Mouse (Mus musculus) lung, embryonic 14.5 days (tissue): ENCODE data around the gene Pold1. TPM values are rescaled to one million over a fixed set of nuclear protein-coding genes. Genes with fewer than 3 reads are reported as not detected.

Source experiments
- ATAC-seq: fragments of 200-750 bp; cut with Nextera tagmentation; 2 replicates; pipeline ENCODE4 v1.8.0; 2017; ENCODE audit warnings: mild to moderate bottlenecking, moderate TSS enrichment, moderate library complexity; ENCODE audit not compliant: insufficient read depth
- DNase-seq: peaks from one replicate; pipeline ENCODE4 v3.0.0-alpha.2; 2015
- H3K27ac ChIP-seq: fragments of 300-500 bp; sonication (generic); 2 replicates; pipeline ENCODE4 v1.5.1; 2014; ENCODE audit warnings: low read depth, mild to moderate bottlenecking, moderate library complexity
- H3K27me3 ChIP-seq: fragments of 300-500 bp; sonication (generic); 2 replicates; pipeline ENCODE4 v1.6.1; 2014; ENCODE audit warnings: low read length, control low read depth; ENCODE audit not compliant: insufficient read depth
- H3K36me3 ChIP-seq: fragments of 300-500 bp; sonication (generic); 2 replicates; pipeline ENCODE4 v1.6.1; 2014; ENCODE audit warnings: control low read depth; ENCODE audit not compliant: insufficient read depth
- H3K4me1 ChIP-seq: fragments of 300-500 bp; sonication (generic); 2 replicates; pipeline ENCODE4 v1.6.1; 2014; ENCODE audit warnings: antibody characterized with exemption, control low read depth; ENCODE audit not compliant: insufficient read depth
- H3K4me2 ChIP-seq: fragments of 300-500 bp; sonication (generic); 2 replicates; pipeline ENCODE4 v1.6.1; 2014; ENCODE audit warnings: mild to moderate bottlenecking
- H3K4me3 ChIP-seq: fragments of 300-500 bp; sonication (generic); 2 replicates; pipeline ENCODE4 v1.5.1; 2014; ENCODE audit warnings: low read depth, low read length
- H3K9ac ChIP-seq: fragments of 300-500 bp; sonication (generic); 2 replicates; pipeline ENCODE4 v1.6.1; 2014
- H3K9me3 ChIP-seq: fragments of 300-500 bp; sonication (generic); 2 replicates; pipeline ENCODE4 v1.6.1; 2016; ENCODE audit warnings: low read depth, low read length, control low read depth
- CTCF ChIP-seq: IDR thresholded peaks from 2 replicates; pipeline ENCODE4 v1.5.1; 2016; ENCODE audit warnings: antibody characterized with exemption, low read depth
- WGBS: fragments of 180-500 bp; shearing (Covaris S2); extraction: QIAGEN DNeasy Blood & Tissue Kit; methylation state at CpG from one replicate; pipeline ENCODE4 v1.1.7; 2014; 5-methylcytosine and 5-hydroxymethylcytosine counted together
- polyA plus RNA-seq: library from polyadenylated mRNA; unstranded; fragments of >200 nt; fragmentation: Nextera tagmentation; extraction: Ambion mirVana; gene quantifications from 2 replicates; pipeline ENCODE4 v1.2.1, GENCODE M21; 2014

Pold1 gene
- polyA plus RNA-seq, 1 experiment from 2014 or later: 105 TPM

DNA sequence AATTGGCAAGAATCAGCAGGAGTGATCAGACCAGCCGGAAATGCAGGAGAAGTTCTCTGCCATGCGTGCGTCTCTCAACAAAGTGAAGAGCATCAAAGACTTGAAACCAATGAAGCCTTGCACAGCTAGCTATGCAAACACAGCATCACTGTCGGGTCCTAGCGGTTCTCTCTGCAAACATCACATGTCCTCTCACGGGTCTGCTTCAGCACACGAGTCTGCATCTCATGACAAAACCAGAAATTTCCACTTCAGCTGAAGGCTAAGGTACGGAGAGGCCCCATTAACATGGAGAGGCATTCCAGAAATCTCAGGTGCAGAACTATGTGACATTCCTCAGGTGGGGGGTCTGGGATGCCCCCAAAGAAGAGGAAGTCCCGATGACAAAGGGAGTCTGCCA lies 20.2 kb upstream of the Pold1 start:
- no peaks in the 10 kb centered on the region for H3K4me1 ChIP-seq
- H3K4me2 ChIP-seq: no peak overlapping the region
- DNase-seq (no peak), ATAC-seq (no peak)
- H3K36me3 ChIP-seq: no peaks in the 10 kb centered on the region
- no peak for TF ChIP-seq CTCF
- H3K4me3 ChIP-seq: no peak overlapping the region
- no peaks in the 10 kb centered on the region for H3K27me3 ChIP-seq
- no peak overlapping the region for H3K27ac ChIP-seq
- WGBS: 44% methylated on average over 9 of the region's 9 CpGs
- no peak overlapping the region for H3K9ac ChIP-seq
- no peaks in the 10 kb centered on the region for H3K9me3 ChIP-seq

GRCm38 (mm10) chr7:44565414-44565813 lies 16.8 kb upstream of the Pold1 start:
- Histone ChIP-seq H3K27ac (no peak overlapping the region), H3K9me3 (no peaks in the 10 kb centered on the region), H3K36me3 (no peaks in the 10 kb centered on the region), H3K4me2 (no peak overlapping the region), H3K4me3 (no peak overlapping the region), H3K9ac (no peak overlapping the region), H3K4me1 (no peaks in the 10 kb centered on the region), H3K27me3 (no peaks in the 10 kb centered on the region)
- TF ChIP-seq CTCF: no peak
- DNase-seq (no peak), ATAC-seq (no peak)
- 62% methylated on average over 6 of the region's 6 CpGs for WGBS

DNA sequence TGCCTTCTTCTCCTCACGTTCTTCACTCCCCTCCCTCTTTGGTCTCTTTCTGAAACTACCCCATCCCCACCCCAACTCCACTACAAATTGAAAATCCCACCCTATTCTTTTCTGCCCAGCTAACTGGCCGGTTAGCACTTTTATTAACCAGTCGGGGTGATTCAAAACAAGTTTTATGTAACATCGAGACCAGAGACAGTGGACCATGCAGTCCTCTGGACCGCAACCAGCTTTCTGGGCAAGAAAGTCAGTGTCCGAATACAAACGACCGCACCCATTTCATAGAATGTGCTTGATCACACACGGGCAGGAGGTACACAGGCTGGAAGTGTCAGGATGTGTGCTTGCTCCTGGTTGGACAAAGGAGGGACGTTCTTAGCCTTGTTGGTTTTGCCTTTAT lies 15.8 kb upstream of the Pold1 start:
- 83% methylated on average over 10 of the region's 10 CpGs for WGBS
- H3K9me3 ChIP-seq: no peaks in the 10 kb centered on the region
- H3K9ac ChIP-seq: no peak overlapping the region
- TF ChIP-seq CTCF: no peak
- no peak overlapping the region for H3K4me2 ChIP-seq
- H3K27ac ChIP-seq: no peak overlapping the region
- H3K27me3 ChIP-seq: no peaks in the 10 kb centered on the region
- H3K36me3 ChIP-seq: no peaks in the 10 kb centered on the region
- DNase-seq (no peak), ATAC-seq (no peak)
- no peaks in the 10 kb centered on the region for H3K4me1 ChIP-seq
- no peak overlapping the region for H3K4me3 ChIP-seq

- Histone ChIP-seq H3K36me3 (no peaks in the 10 kb centered on the region), H3K4me2 (no peak overlapping the region), H3K27ac (no peak overlapping the region), H3K9ac (no peak overlapping the region), H3K4me1 (no peaks in the 10 kb centered on the region), H3K9me3 (no peaks in the 10 kb centered on the region), H3K27me3 (no peaks in the 10 kb centered on the region), H3K4me3 (no peak overlapping the region)
- TF ChIP-seq CTCF: no peak
- DNase-seq (no peak), ATAC-seq (no peak)
- 42% methylated on average over 8 of the region's 8 CpGs for WGBS
Measured at GRCm38 (mm10) chr7:44563284-44563683, 14.6 kb upstream of the Pold1 start.

DNA sequence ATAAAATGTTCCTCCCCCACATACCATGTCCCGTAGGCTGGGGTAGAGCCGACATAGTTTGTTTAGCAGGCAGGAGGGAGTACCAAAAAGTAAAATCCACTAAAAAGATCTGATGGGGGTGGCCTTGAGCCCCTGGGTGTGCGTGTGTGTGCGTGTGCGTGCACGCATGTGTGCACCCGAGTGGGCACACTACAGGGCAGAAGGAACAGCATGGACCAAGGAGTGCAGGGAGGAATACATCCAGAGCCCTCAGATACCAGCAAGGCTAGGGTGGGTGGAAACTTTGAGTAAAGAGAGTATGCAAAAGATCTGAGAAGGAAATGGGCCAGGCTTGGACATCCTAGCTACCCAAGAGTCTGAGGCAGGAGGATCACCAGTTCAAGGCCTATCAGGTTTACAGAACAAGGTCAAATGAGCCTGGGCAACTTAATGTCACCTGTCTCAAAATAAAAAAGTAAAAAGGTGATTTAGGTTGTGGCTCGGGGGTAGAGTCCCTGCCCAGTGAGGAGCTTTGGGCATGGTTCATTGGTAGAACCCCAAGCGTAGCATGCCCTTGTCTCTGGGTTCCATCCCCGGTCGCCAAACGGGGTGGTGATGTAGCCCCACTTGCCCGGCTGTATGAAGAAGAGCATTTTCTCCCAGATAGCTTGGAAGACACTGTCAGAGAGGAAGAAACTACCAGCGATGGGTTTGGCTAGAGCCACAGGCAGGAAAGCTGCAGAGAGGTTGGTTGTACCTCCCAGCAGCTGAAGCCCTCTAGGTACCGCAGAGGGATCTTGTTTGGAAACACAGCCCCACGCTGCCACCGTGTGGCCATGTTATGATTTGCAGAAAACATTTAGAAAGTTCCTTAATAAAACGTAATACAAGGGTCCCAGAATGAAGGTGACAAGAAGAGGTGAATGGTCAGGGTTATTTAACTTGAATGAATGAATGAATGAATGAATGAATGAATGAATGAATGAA lies 12.1 kb upstream of the Pold1 start:
- Histone ChIP-seq H3K9me3 (no peaks in the 10 kb centered on the region), H3K27ac (no peak overlapping the region), H3K4me2 (no peak overlapping the region), H3K36me3 (no peaks in the 10 kb centered on the region), H3K9ac (no peak overlapping the region), H3K27me3 (no peaks in the 10 kb centered on the region), H3K4me1 (no peaks in the 10 kb centered on the region), H3K4me3 (no peak overlapping the region)
- DNase-seq: peak; percentile 96
- WGBS: 50% methylated on average over 18 of the region's 18 CpGs
- ATAC-seq: peak; percentile 54; the same call in 1 of the 2 replicates
- peak; percentile 84 for TF ChIP-seq CTCF

GRCm38 (mm10) chr7:44557629-44558028 lies 9.0 kb upstream of the Pold1 start:
- ATAC-seq (no peak), DNase-seq (no peak)
- H3K27me3 ChIP-seq: no peaks in the 10 kb centered on the region
- H3K27ac ChIP-seq: no peak overlapping the region
- 55% methylated on average over 2 of the region's 2 CpGs for WGBS
- H3K9ac ChIP-seq: no peak overlapping the region
- H3K36me3 ChIP-seq: no peaks in the 10 kb centered on the region
- H3K4me2 ChIP-seq: no peak overlapping the region
- H3K4me1 ChIP-seq: no peaks in the 10 kb centered on the region
- no peak overlapping the region for H3K4me3 ChIP-seq
- no peak for TF ChIP-seq CTCF
- H3K9me3 ChIP-seq: no peaks in the 10 kb centered on the region

GRCm38 (mm10) chr7:44553826-44554225 lies 5.2 kb upstream of the Pold1 start, which contains the start of gene Nr1h2:
Gene Nr1h2 (minus strand): TSS chr7:44553951.
- Histone ChIP-seq H3K9ac (peak within 1 kb of the TSS; percentile 66), H3K4me3 (peak within 1 kb of the TSS; percentile 84), H3K36me3 (peaks cover 28% of the 10 kb centered on the region), H3K27me3 (no peaks in the 10 kb centered on the region), H3K4me2 (peak within 1 kb of the TSS; percentile 72), H3K9me3 (no peaks in the 10 kb centered on the region), H3K4me1 (no peaks in the 10 kb centered on the region), H3K27ac (peak within 1 kb of the TSS; percentile 97)
- no peak for TF ChIP-seq CTCF
- under 1% methylated on average over 22 of the region's 22 CpGs for WGBS
- ATAC-seq (peak; percentile 85), DNase-seq (peak; percentile 99)
